Mouse (Mus musculus) frontal cortex, postnatal 25 days (tissue): ENCODE data around the gene Gm9195.
A peak's percentile ranks its signal among the peaks of the same experiment; 100 is the strongest.

Experiments used
- DNase-seq, 2 experiments: peaks; one replicate each; pipeline ENCODE4 v3.0.0; 2022; ENCODE audit warnings: low spot score in 2 of 2

Gene Gm9195

DNA sequence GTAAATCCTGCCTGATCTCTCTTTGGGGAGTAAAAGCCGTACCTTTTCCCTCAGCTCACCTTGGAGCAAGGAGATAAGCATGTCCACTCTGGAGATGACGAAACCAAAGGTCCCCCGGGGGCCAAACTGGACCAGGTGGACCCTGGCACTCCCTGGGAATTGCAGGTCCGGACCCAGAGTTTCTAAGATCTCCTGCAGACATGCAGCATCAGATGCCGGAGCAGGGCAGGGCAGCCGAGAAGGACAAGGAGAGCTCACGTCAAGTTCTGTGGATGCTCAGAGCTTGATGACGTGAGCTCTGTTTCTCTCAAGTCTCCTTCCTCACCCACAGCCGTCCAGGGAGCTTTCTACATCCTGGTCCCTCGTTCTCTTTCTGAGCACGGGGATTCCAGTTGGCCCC lies 48.7 kb downstream of the Gm9195 start:
- DNase-seq: no peak

DNA sequence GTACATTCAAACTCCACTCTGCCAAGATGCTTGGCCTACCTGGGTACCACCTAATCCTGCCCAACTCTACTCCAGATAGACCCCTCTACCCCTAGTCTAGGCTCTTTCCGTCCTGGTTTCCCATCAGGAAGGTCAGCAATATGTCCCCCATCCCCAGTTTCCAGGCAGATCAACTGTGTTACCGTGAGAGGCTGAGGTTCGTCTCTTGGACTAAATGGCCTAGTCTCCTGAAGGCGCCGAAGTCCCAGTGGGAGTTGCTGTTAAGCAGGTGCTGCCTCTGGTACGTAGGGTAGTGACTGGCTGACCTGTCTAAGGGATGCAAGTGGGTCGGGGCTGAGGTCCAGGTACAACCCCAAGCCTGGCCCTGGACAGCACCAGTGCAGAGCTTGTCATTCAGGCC lies 50.7 kb downstream of the Gm9195 start:
- no peak for DNase-seq

DNA sequence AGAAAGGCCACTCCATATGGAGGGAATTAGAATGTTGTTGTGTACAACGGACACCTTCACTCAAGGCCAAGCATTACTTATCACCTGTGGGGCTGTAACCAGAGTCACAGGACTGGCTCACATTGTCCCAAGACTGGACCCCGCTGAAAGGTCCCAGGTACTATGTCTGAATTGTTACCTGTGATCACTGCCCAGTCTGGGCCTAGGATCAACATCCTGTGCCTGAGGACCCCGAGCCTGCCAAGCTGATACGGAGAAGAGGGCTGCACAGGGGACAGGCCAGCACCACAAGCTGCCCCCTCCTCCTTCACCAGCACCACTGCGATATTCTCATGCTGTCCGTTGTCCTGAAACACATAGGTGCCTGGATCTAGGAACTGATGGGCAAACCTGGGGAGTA lies 51.2 kb downstream of the Gm9195 start:
- DNase-seq: no peak

DNA sequence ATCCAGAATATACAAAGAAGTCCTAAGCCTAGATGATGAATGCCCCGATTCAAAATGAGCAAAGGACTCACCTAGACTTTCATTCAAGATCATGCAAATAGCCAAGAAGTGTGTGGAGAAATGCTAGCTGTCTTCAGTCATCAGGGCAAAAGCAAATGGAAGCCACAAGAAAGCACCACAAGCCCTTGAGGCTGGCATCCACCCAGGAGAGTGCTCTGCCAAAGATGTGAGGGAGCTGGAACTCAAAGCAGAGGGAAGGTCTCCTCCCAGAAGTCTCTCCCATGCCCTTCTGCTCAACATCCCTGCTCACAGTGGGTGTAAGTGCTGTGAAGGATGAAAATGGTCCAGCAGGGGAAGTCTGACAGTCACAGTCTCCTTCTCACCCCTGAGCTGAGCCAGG lies 52.7 kb downstream of the Gm9195 start:
- DNase-seq: no peak

DNA sequence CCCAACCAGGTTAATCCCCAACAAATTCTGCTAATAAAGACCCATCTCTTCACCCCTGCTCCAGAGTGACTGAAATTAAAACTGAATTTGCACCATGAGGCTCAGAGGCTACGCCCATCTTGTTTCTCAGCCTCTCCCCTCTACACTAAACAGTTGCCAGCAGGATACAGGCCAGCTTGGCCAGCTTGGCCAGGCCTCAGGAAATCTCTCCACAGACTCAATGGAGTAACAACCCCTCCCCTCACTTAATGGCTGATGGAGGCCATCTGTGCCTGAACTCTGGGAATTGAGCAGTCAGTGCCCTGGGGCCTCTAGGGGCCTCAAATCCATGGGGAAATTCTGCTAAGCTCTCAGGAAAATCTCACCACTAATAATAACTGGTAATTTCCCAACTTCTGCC lies 101.9 kb downstream of the Gm9195 start:
- no peak for DNase-seq

DNA sequence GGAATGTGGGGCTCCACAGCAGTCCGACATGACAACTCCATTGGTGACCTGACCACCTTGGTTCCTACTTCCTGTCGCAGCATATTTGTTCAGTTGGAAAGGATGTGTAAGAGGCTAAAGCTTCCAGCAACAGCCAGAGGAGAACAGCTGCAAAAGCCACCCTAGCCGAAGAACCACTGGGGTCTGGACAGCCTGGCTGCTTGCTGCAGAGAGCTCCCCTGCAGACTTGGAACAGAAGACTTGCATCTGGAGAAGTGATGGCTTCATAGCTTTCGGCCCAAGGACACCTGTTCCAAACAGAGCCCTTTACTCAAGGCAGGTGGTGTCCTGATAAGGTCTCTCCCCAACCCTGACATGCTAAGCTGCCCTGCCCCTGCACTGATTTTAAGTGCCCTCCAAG lies 102.3 kb downstream of the Gm9195 start:
- no peak for DNase-seq

DNA sequence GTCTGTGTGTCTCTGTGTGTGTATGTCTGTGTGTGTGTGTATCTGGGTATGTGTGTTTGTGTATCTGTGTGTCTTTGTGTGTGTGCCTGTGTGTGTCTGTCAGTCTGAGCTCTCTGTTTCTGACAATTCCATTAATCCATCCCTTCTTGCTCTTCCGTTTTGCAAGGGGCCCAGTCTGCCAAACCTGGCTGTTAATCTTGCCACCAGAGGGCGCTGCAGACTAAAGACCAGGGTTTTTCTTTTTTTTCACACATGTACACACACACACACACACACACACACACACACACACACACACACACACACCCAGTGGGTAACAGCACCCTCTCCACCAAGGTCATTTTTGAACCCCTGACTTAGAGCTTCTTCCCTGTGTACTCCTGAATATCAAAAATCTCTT lies 114.4 kb downstream of the Gm9195 start:
- peak; percentile 17 to 19 for DNase-seq
